Comparison of ENCODE assay signal across 17 mouse cellular contexts in genomic region chr10:8767381-8767780, GRCm38 (mm10).
"Had no signal": no experiment of that assay in that cellular context is flagged by ENCODE, and none has a peak within 500 bp of the region (broad histone marks: within the 10 kb centered on the region; RNA-seq: fewer than 3 reads in every experiment).

No protein-coding gene starts in this region.

- H3K9ac ChIP-seq: limb, embryonic 12.5 days; liver, embryonic 13.5 days; liver, postnatal 0 days; neural tube, embryonic 13.5 days; stomach, embryonic 15.5 days had no signal

- H3K9me3 ChIP-seq: liver, embryonic 13.5 days; neural tube, embryonic 13.5 days; stomach, embryonic 15.5 days had no signal

- ATAC-seq: liver, postnatal 0 days; midbrain, embryonic 16.5 days had no signal

- H3K4me3 ChIP-seq: layer of hippocampus, adult 2 months; limb, embryonic 12.5 days; liver, embryonic 13.5 days; megakaryocyte, embryonic 14.5 days; neural tube, embryonic 13.5 days; stomach, embryonic 15.5 days had no signal

- DNase-seq: kidney, postnatal 10 days; kidney, postnatal 4 days; liver; liver, embryonic 13.5 days; liver, postnatal 0 days; retina, postnatal 1 day; right cerebral cortex, postnatal 4 days; thymus, adult 2 months; thymus, postnatal 25 days had no signal

- H3K4me2 ChIP-seq: limb, embryonic 12.5 days; liver, embryonic 13.5 days; midbrain, embryonic 11.5 days; neural tube, embryonic 13.5 days; stomach, embryonic 15.5 days had no signal

- H3K27ac ChIP-seq: layer of hippocampus, adult 2 months; limb, embryonic 12.5 days; liver, embryonic 13.5 days; macrophage; neural tube, embryonic 13.5 days; stomach, embryonic 15.5 days had no signal

- H3K36me3 ChIP-seq: liver, embryonic 13.5 days; neural tube, embryonic 13.5 days; stomach, embryonic 15.5 days had no signal

- H3K4me1 ChIP-seq: liver, embryonic 13.5 days had no signal

- H3K27me3 ChIP-seq: limb, embryonic 12.5 days; liver, embryonic 13.5 days; megakaryocyte, embryonic 14.5 days; neural tube, embryonic 13.5 days; stomach, embryonic 15.5 days had no signal
